Mouse (Mus musculus) heart, adult 8-10 months (tissue): ENCODE results near the gene Fars2. TPM values are rescaled to one million over a fixed set of nuclear protein-coding genes. Genes with fewer than 3 reads are reported as not detected.
A peak's percentile ranks its signal among the peaks of the same experiment; 100 is the strongest.

ENCODE experiments used
- DNase-seq: peaks from one replicate; pipeline ENCODE4 v3.0.0; 2022; ENCODE audit warnings: low spot score
- total RNA-seq, 4 experiments: library from RNA; stranded (reverse); gene quantifications; 2 replicates each; pipeline ENCODE4 v1.2.4; 2022

The Fars2 gene
- total RNA-seq, 4 experiments from 2014 or later: 85.3 to 90.4 (median 87.3) TPM

DNA sequence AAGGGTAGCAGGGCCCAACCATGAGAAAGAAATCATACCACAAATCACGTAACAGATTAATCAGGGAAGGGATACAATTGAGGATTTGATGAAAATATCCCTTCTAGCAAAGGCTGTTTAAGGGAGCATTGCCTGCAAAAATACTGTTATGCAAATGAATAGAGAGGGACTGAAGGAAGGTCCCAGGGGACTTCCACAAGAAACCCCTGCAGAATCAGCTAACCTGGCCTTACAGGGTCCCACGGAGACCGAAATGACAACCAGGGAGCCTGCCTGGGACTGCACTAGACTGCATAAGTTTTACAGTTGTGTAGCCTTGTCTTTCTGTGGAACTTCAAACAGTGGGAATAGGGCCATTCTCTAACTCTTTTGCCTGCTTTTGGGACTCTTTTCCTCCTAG is 98.8 kb downstream of the Fars2 start:
- no peak for DNase-seq

DNA sequence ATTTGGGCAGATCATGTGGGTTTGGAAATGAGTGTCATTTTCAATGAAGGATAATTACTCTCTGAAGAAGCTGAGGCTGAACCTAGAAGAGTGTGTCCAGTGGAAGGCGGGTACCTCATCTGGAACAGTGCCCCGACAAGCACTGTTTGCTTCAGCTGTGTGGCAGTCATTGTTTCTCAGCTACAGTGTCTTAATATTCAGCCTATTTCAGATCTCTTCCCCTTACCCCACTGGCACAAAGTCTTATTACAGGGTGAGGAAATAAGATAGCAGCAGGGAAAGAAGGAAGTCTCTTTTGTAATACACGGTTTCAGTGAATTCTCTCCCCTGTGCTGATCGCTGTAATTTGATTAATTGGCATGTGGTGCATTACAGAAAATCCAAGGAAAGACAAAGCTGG is 101.1 kb downstream of the Fars2 start:
- DNase-seq: no peak

DNA sequence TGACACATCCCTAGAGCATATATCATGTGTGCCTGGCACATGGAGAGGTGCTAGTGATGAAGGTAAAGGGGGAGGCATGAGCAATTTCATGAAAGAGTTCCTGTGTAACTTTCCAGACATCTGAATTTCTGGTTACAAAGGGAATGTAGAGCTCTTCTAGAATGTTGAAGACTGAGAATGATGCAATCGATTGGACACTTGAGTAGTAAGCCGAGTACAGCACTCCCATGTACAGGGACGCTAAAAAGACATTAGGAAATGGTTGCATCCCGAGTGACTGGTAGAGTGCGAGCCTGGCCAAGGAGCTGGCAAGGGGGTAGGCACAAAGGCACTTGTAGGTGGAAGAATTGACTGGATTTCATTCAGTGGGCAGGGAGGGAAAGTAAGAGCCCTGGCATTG is 102.3 kb downstream of the Fars2 start:
- no peak for DNase-seq

DNA sequence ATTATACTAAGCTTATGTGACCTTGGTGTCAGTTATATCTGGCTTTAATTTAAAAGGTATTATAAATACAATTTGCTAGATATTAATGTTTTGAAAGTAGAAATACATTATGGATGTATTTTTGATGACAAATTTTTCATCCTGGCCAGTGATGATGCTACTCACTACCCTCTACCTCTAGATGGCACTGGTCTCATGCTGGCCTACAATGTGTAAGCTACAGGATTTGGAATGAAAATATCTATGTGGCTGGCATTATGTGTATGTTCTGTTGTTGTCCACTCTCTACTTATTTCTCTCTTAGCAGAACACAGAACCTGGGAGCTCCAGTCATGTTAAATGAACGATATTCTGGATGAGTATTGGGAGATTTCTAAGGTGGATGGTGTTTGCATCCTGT is 104.7 kb downstream of the Fars2 start:
- no peak for DNase-seq

DNA sequence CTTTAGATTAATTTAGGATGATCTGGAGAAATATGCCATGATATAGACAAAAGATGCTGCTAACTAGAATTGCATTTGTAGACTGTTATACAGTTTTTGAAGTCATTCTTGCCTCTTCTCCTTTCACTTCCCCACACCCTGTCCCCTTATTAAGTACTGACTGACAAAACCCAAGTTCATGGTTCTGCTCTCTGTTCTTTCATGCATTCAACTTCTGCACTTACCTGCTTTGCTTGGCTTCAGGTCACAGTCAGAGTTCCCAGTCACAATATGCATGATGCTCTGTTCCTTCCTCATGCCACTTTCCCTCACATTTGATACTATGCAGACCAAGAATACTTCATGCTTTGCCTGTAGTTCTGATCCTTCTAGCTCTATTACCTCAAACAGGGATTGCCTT is 105.5 kb downstream of the Fars2 start:
- DNase-seq: no peak

DNA sequence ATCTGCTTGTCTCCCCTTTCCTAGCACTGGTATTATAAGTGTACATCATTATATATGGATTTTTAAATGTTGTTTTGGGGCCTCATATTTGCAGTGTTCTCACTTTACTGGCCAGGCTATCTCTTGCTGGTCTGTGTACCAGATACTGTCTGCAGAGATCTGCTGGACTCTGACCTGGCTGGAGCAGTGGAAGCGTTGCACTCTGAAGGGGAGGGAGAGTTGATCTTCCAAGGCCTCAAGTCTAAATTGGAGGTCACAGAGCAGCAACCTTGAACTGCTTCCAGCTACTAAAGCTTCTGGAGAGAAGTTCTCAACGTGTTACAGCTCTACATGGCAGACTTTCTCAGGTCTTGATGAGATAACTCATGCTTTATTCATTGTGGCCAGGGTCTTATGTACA is 107.2 kb downstream of the Fars2 start:
- DNase-seq: no peak

DNA sequence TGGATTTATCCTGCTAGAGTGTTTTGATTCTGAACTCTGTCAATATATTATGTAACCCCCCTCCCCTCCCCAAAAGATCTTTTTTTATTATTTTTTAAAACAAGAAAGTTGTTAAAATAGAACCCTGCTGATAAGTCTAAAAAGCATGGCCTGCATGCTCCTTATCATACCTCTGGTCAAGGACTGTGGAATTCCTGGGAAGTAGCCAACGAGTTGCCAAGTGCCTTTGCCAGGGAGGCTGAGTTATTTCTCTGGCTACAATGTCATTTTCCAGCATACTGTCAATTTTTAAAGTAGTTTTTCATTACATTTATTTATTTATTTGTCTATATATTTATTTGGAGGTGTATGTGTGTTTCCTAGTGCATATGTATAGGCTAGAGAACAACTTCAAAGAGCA is 125.0 kb downstream of the Fars2 start:
- peak; percentile 8 for DNase-seq

DNA sequence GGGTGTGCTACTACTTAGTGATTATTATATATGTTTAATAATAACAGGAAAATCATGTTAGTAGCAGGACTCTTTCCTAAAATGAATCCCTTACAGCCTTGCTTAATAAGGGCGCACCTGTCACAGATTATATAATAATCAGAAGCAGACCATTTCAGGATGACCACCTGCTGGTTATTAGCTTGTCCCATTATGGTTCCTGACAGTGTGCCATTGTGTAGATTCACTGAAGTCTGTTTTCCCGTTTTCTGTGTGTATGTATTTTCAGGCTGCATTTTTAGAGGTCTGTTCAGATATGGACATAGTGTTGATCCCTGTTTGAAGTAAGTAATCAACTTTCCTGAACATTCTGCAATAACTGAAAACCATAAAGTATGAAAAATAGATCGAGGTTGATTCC is 136.7 kb downstream of the Fars2 start:
- no peak for DNase-seq

DNA sequence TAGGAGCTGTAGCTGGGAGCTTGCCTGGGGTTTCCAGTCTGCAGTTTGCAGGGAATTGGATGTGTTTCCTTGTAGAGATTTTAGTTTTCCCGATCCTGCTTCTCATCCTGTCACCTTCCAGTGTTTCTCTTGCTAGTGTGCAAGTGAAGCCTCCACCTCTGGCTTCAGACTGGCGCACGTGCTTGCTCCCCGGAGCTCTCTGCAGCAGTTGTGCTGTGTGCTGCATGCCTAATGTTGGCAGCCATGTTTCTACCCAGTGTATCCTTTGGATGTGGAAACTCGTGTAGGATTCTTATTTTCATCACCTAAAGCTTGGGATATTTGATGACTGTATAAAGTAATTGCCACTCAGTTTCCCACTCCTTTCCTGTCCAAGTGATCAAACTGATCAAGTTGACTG is 140.0 kb downstream of the Fars2 start:
- DNase-seq: no peak

DNA sequence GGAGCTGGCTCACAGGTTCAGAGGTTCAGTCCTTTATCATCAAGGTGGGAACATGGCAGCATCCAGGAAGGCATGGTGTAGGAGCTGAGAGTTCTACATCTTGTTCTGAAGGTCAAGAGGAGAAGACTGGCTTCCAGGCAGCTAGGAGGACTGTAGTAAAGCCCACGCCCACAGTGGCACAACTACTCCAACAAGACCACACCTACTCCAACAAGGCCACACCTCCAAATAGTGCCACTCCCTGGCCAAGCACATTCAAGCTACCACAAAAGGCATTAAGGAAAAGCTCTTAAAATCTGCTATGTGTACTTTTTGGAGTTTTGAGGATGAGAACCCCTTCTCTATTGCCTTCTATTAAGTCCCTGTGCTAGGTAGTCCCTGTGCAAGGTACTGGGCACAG is 142.5 kb downstream of the Fars2 start:
- no peak for DNase-seq

DNA sequence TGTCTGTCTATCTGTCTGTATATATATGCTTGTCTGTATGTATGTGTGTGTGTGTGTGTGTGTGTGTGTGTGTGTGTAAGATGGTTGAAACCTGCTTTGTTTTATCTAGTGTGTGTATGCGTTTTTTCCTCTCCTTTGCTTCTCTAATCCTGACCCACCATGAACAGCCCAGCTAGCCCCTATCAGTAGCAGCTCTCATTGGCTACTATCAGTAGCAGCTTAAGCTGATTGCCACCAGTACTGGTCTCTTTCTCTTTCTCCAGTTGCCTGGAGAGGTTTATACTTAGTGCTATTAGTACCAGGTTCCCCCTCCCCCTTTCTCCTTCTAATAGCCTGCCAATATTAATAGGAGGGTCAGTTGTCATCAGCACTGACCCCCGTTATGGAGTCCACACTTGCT is 144.1 kb downstream of the Fars2 start:
- DNase-seq: no peak

DNA sequence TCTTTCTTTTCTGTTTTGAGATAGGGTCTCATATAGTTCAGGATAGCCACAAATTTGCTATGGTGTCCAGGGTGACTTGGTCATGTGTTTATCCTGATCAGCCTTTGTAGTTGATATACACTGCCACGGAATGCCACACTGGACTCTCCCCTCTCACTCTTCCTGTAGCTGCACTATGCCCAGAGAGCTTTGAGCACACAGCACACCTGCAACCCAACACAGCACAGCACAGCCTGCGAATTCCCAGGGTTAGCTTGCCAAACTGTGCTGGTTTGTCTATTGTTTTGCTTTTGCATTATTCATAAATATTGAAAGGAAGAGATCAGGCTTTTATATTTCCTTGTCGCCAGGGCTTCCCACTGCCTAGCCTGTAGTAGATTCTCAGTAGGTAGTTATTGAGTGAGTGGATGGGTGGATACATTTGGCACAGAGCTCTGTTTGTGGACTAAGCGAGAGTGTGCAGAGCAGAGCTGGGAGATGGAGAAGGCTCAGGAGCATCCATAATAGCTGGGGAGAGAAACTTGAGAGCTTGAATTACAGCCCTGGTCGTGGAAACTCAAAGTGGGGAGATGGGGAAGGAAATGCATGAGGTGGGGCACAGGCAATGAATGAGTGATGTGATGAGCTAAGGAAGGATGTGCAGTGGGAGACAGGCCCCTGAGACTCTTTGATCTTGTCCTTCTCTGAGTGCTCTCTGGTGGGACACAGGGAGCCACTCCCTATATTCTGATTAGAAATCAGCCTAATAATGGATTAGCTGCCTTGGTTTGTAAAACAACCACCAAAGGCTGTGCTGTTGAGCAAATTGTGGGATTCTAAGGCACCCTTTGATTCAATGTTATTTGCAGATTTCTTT is 146.3 kb downstream of the Fars2 start:
- no peak for DNase-seq

DNA sequence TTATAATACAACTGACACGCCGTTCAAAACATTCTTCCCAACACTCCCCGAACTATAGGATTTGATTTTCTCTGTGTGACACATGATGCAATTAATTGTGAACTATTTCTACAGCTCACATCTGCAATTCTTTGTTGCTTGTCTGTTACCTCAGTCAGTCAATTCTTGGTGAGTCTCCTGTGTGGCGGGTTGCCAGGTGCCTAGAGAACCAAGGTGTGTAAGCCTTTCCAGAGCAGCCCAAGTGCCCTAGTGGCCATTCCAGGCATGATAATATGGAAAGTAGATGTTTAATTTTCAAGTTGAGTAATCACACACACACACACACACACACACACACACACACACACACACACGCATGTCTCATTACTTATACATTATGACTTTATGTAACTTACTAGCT is 147.2 kb downstream of the Fars2 start:
- DNase-seq: no peak

DNA sequence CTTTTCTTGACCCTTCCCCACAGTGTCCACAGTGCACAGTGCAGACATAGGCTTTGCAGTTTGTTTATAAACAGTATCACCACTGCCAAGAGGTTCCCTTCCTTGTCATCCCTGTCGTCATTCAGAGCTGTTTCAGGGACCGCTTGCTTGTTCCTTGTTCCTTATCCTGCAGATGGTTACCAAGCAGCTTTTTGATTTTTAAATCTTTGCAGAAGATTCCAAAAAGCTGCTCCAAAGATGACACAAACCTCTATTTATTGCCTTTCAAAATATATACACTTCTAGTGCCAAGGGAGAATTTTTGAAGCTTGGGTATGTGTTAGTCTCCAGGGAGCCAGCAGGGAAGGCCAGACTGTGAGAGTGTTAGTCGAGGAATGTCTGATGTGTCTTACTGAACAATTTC is 148.1 kb downstream of the Fars2 start:
- no peak for DNase-seq

DNA sequence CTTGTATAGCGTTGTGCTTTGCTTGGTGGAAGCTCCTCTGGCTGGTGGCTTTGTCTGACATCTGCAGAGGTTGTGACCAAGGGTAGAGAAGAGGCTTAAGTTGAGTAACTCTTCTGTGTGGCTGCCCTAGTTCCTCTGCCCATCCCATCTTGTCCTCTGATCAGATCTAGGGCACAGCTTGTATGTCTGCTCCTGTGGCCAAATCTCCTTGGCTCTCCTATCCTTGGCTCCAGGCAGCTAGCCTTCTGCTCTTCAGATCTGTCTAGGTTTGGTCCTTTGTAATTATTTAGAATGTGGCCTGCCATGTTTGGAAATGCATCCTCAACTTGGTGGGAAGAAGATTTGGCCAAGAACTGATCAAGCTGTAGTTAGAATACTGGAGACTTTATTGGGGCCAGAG is 150.2 kb downstream of the Fars2 start:
- no peak for DNase-seq

DNA sequence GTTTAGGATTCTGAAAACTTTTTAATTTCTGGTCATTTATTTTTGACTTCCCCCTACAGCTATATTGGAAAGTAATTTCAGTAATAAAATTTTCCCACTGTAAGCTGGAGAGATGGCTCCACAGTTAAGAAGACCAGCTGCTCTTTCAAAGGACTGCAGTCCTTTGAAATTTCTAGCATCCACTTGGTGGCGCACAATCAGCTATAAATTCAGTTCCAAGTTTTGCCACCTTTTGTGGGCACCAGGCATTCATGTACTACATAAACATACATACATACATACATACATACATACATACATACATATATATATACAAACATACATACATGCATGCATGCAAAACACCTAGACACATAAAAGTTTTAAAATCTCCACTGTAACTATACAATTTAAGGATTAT is 153.7 kb downstream of the Fars2 start:
- DNase-seq: no peak

DNA sequence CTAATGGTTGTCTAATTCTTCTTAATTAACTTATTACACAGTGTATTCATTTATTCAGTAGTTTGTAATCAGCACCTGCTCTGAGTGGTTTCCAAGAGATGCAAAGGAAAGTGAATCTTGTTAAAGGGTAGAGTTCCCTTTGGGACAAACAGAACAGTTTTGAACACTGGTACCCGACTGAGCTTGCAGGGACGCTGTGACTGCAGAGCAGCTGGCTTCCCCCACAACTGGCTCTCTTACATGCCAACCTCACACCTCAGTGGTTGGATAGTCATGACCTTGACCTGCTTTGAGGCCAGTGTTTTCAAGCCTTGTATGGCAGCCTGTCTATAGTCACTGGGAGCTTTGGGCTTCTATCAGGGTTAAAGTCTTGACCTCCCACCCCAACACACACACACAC is 156.3 kb downstream of the Fars2 start:
- no peak for DNase-seq

DNA sequence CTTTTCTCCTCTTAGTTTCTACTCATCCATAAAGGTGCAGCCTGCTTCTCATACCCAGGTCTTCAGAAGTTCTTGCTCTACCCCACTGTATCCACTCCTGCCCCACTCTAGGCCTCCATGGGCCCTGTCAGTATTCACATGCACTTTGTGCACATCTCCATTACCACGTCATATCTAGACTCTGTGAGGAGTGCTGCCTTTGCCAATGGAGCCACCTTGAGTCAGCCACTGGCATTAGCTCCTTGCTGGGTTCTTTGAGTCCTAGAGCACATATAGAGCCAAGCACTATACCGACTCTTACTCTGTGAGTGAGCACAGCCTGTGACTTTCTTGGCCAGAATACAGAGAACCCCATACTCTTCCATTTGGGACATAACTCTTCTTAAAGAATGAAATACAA is 159.0 kb downstream of the Fars2 start:
- no peak for DNase-seq

DNA sequence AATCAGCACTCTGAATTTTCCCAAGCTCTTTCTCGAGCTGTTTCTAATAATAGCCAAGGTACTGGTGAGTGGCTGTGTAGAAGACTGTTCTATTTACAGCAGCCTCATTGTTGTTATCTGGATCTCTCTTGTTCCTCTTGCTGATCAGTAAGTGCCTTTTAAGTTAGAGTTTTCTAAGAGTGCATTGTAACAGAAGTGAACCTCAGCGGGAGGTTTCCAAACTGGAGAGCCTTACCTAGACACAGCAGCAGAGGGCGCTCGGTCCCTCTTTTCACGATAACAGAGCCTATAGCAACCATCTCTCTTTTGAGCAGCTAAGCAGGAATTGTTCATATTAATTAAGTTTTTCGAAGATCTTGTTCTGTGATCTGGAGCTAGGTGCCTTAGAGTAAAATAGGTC is 164.8 kb downstream of the Fars2 start:
- peak; percentile 69 for DNase-seq

DNA sequence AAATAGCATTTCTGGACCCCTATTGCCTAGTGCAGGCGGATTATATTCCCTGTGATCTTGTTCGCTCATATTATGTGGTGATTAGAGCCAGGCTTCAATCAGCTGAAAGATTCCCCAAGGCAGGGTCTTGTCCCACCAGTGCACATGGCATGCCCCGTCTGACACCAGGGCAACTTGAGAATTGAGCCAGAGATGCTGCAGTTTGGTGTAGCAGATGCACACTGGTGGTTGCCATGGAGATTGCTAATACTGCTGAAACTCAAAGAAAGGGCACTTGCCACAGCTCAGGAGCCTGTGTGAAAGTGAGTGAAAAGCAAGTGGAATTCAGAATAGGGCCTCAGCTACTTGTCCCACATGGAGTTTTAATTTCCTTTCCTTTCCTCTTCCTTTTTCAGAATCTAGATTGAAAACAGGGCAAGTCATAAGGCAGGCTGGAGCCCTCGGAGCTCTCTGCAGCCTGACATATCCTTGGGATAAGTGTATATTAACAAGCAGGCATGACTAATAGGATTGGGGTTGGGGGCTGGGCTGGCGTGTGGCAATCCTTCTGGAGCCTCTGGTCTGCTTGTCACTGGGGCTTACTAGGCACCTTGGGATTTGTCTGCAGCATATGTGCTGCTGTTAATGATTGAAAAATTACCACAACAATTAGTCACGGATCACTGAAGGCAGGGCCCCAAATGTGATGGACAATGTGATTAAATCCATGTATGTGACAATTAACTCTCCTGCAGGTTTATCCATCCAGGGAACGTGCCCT is 165.8 kb downstream of the Fars2 start:
- DNase-seq: no peak

DNA sequence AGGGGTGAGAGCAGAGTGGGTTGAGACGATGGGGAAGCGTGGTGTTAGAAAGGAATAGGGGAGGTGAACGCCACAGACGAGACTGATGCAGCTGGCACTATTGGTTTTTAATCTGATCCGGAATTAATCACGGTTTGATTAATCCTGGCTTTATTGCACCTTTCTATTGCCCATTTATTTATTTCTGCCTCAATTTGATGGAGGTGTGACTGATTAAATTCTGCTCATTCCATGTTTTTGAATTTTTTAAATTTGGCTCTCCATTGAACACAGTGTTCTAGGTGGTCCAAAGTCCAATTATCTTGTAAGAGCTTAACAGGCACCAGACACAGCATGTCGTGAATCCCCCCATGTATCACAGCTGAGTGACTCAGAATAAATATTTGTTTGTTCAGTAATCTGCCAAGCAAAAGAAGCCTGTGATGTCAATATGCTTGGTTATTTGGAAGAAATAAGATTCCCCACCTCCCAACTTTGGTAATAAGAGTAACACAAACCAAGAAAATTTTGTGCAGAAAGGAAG is 166.4 kb downstream of the Fars2 start:
- no peak for DNase-seq

DNA sequence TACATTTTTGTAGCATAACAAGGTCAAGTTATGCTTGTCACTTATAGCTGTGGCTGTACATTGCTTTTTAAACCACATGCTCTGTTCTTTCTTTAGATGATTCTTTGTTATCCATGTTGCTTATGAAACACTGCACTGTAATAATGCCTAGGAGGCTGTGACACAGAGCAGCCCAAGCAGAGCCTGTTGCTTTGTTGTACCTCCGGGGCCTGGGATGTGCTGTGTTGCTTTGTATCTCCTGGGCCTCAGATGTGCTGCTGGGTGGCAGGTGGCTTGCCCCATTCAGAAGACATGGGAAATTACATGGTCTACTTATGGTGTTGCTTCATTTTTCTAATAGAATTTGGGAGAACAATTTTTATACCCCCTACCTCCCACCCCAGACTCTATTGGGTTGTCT is 166.9 kb downstream of the Fars2 start:
- DNase-seq: no peak

DNA sequence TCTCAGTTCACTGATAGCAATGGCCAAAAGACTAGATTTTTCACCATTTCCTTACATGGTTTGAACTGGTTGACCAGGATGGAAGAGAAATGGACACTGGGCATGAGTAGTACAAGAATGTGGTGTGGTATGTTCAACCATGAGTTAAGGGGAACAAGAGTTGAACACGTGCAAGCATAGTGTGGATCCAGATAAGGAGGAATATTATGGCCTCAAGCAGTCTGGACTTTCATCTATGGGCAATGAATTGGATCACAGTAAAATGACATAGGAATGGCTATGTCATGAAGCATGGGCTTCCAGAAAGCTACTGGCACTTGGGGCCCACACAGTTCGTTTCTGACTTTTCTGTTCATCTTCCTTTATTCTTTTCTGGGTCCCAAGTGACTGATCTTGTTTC is 168.0 kb downstream of the Fars2 start:
- no peak for DNase-seq
